Mouse (Mus musculus) Muller cell, postnatal 12 days (primary cell): ENCODE measurements at regions not wholly inside any gene's neighbourhood (a gene's known extent, or its start where the extent isn't known, plus 50 kb on each side); places are given as distances from the start of the nearest gene placed in this dataset.
"Not testable (repeated sequence)": the region's sequence is repeated elsewhere in the genome, so short reads cannot be mapped to it uniquely, and the experiment has no call there.

Experiments
- DNase-seq: peaks from one replicate; pipeline ENCODE4 v3.0.0-alpha.2; 2015; ENCODE audit errors: inconsistent ontology term

DNA sequence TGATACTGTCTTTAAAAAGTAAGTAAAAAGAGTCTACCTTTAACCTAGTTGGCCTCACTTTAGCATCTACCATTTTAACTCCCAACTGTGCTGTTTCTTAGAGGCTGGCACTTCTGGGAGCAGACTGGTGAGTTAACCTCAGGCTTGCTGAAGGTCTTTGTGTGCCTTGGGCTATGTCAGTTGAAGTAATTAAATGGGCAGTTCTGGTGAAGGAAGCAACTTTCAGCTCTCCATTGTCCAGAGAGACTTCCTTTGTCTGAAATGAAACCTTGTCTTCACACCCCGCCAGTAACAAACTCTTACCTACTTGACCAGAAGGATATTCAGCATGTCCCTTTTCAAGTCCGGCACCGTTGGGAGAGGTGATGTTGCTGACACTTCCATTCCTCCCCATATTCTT lies 55.5 kb downstream of the Zfp281 start:
- no peak for DNase-seq

GRCm38 (mm10) chr1:136682311-136682710 lies 57.6 kb downstream of the Zfp281 start:
- not testable (repeated sequence) for DNase-seq

DNA sequence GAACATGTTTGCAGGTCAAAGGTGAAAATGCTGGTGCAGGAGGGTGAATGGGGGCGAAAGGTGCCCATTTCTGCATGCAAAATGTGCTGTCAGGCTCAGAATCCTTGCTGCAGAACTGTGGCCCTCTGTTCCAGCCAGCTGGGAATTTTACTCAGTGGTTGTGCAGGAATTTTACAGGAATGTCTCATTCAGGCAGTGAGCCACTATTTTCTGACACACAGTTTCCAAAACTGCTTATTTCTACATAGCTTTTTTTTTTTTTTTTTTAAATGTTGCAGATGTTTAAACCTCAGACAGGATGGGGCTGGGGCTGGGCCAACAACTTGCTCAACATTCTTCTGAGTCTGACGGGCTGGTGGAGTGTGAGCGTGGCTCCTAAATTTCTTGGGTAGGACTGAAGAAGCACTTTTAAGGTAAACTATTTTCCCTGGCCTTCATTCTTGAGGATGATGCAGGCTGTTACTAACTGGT lies 58.4 kb downstream of the Zfp281 start:
- DNase-seq: peak; percentile 95

GRCm38 (mm10) chr1:136683561-136684131 lies 58.9 kb downstream of the Zfp281 start:
- DNase-seq: peak; percentile 67

DNA sequence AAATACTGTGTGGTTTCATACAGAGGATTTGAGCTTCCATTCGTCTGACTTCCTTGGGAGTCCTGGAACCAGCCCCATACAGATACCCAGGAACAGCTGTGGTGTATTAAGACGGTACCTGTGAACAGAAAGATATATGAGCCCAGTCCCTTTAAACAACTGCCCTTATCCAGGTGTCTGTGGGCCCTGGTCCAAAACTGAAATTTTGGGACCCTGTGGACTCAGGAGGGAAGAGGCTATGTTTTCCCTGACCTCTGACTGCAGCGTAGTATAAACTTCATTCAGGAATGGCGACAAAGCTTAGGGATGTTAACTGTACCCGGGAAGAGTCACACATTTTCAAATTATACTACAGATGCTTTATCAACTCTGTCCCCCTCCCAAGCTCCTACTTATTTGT lies 59.8 kb downstream of the Zfp281 start:
- DNase-seq: no peak

DNA sequence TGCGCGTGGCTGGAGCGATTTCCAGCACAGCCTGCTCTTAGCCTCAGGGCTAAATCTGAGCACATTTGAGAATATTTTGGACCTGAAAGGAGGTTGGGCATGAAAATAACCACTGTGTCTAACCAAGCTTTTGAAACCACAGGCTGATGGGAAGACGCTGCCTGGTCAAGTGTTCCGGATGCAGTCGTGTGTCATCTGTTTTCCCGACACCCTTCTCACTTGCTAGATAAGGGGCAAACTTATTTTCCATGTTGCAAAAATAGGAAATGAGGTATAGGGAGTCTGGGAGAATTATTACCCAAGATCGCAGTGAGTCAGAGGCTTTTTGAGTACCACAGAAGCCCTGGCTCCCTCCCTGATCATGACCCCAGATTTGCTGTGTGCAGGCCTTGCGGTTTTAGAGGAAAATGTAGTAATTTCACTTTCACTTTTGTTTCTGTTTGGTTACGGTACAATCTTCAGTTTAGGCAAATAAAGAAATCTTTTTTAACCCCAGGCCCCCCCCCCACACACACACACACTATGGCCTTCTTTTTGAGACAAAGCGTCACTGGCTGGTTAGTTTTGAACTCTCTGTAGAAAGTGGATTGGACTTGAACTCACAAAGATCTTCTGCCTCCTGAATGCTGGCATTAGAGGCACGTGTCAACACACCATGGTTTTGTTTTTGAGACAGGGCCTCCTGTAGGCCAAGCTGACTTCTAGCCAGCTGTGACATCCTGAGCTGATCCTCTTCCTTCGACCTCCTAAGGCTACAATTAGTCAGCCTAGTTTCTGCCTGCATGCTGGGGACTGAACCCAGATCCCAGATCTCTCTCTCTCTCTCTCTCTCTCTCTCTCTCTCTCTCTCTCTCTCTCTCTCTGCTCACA lies 60.7 kb downstream of the Zfp281 start:
- peak; percentile 60 for DNase-seq

DNA sequence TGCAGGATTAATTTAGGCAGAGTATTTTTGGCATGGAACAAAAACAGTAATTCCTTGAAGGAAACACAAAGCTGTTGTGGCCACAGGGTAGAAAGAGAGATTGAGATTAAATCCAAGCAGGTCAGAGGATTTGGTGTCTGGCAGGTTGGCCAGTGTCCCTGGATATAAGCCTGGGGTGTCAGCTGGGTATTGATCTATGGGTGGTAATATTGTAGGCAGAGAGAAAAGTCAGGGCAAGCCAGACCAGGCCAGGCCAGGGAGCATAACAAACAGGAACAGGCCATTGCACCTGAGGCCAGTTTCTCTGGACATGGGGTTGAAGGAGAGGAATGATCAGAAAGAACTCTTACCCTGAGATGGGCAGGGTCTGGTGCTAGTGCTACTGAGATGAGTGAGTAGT lies 61.8 kb downstream of the Zfp281 start:
- no peak for DNase-seq

GRCm38 (mm10) chr1:136690068-136690467 lies 65.4 kb downstream of the Zfp281 start:
- no peak for DNase-seq

DNA sequence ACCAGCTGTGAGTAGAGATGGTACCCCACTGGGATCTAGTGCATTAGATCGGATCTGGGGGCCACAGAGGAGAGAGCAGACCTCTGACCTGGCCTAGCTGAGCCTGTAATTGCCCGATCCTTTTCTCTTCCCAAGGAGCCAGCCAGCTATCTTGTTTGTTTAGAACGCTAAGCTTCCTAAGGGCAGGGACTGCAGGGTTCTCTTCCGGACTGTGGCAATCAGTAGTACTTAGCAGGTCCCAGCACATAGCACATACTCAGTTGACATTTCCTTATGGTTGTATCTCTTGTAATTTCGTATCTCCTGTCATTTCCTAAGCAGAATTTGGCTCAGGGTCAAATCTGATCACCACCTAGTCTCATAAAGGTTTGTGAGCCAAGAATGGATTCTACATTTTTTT lies 68.7 kb downstream of the Zfp281 start:
- DNase-seq: no peak

GRCm38 (mm10) chr1:136694983-136695382 lies 70.3 kb downstream of the Zfp281 start:
- no peak for DNase-seq

DNA sequence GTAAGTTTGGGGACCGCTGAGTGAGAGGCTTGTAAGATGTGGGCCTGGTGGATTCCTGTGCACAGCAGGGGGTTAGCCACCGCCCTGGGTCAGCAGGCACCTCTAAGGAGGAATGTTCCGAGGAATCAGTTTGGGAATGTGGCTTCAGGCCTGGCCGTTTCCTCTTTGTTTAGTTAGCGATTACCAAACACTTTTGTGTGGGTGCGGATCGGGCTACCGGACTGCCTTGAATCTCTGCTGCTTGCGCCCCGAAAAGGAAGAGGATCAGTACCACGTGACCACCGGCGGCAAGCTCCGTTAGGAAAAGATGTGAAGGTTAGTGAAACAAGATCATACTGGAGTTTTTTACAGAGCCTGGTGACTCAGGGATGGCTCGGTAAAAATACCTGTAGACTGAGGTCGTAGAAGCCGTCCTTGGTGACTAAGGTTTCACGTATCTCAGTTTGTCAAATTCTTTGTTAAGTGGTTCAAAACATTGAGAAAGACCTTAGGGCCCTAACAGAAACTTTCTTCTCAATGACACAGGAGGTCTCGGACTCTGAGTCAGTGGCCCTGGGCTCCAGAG lies 71.5 kb downstream of the Zfp281 start:
- peak; percentile 83 for DNase-seq

GRCm38 (mm10) chr1:136698454-136699152 lies 73.9 kb downstream of the Zfp281 start:
- peak; percentile 36 for DNase-seq

DNA sequence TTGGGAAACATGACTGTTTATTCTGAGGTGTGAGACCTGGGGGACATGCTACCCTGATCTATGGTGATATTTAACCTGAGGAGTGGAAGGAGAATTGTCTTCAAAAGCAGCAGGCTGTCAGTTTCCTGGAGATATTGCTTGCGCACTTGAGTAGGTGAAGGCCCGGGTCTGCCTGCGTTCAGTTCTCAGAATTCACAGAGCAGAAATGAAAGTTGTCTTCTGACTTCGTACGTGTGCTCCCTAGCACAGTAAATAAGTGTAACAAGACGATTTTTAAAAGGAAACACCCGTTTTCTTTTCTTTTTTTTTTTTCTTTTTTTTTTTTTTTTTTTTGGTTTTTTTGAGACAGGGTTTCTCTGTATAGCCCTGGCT lies 74.4 kb downstream of the Zfp281 start:
- no peak for DNase-seq

DNA sequence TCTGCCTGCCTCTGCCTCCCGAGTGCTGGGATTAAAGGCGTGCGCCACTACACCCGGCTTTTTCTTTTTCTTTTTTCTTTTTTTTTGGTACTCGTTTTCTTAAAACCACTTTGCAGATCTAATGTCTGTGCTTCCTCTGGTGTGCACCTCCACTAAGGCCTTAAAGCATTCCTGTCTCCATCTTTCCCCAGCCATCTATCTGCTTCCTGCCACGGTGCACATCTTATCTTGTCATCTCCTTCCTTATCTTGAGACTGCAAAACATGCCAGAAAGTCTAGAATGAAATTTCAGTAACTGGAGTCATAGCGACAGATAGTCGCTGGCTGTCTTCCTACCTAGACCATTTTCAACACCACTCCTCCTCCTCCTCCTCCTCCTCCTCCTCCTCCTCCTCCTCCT lies 74.9 kb downstream of the Zfp281 start:
- no peak for DNase-seq

- DNase-seq: no peak
These were observed 79.4 kb downstream of the Zfp281 start for GRCm38 (mm10) chr1:136704139-136704538.

GRCm38 (mm10) chr1:136706509-136706908 lies 81.8 kb downstream of the Zfp281 start:
- DNase-seq: no peak

DNA sequence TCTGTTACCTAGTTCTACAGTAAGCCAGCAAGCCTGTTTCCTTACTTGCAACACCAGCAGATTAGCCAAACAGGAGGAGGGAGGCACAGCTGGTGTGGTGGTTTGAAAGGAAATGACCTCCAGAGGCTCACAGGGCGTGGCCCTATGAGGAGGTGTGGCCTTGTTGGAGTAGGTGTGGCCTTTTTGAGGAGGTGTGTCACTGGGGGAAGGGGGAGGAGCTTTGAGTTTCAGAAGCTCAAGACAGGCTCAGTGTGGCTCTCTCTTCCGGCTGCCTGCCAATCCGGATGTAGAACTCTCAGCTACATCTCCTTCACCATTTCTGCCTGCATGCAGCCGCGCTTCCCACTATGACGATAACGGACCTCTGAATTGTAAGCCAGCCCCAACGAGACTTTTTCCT lies 82.7 kb downstream of the Zfp281 start:
- no peak for DNase-seq

DNA sequence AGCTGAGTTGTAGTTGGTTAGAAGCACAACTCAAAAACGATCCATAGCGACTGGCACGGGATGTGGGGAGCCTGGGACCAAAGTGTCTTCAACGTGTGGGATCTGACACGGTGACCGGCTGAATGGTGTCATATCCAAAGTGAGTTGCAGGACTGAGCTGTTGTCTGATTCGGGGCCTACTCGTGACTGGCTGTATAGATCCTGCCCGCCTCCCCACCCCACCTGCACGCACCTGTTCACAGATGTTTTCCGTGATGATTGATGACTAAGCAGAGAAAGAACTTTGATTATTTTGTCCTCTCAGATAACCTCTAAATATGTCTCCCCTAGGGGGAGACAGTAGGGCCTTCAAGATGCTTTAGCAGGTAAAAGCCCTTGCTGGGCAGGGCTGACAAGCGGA lies 83.2 kb downstream of the Zfp281 start:
- DNase-seq: no peak

GRCm38 (mm10) chr1:136710196-136710595 lies 85.5 kb downstream of the Zfp281 start:
- no peak for DNase-seq

GRCm38 (mm10) chr1:136711243-136711642 lies 86.5 kb downstream of the Zfp281 start:
- DNase-seq: no peak

- no peak for DNase-seq
These were observed 89.4 kb downstream of the Zfp281 start for GRCm38 (mm10) chr1:136714077-136714476.

- no peak for DNase-seq
These were observed 90.3 kb downstream of the Zfp281 start for GRCm38 (mm10) chr1:136714987-136715386.
